Mouse (Mus musculus): ENCODE data around the gene Myl6b. TPM values are rescaled to one million over a fixed set of nuclear protein-coding genes. Genes with fewer than 3 reads are reported as not detected.
A peak's percentile ranks its signal among the peaks of the same experiment; 100 is the strongest.

The Myl6b gene
- polyA plus RNA-seq, 1 experiment, result 23.2 TPM

GRCm38 (mm10) chr10:128497134-128497737 lies 1.2 kb downstream of the Myl6b start:
- Histone ChIP-seq H3K36me3 (ENCODE audit: control insufficient read depth, insufficient read depth, low read length) (no peaks in the 10 kb centered on the region), H3K27me3 (ENCODE audit: control insufficient read depth, insufficient read depth, low read length) (no peaks in the 10 kb centered on the region), H3K4me1 (ENCODE audit: control insufficient read depth, insufficient read depth, low read length) (peaks cover 31% of the 10 kb centered on the region), H3K27ac (ENCODE audit: control insufficient read depth, insufficient read depth, low read depth, low read length) (peak overlapping the region; percentile 47; the same call in 1 of the 2 replicates), H3K4me3 (ENCODE audit: control insufficient read depth, low read depth, low read length) (no peak overlapping the region; the same call in 1 of the 2 replicates)
- TF ChIP-seq POLR2A (IDR thresholded peaks at IDR 0.05; ENCODE audit: control insufficient read depth, low read depth, low read length) (no peak), CTCF (IDR thresholded peaks at IDR 0.05; ENCODE audit: control insufficient read depth, insufficient read depth, insufficient replicate concordance, low read depth, low read length) (no peak)

GRCm38 (mm10) chr10:128496509-128497077 lies 1.9 kb downstream of the Myl6b start:
- no peak for TF ChIP-seq POLR2A (IDR thresholded peaks at IDR 0.05; ENCODE audit: control insufficient read depth, low read depth, low read length)
- no peak for TF ChIP-seq CTCF (IDR thresholded peaks at IDR 0.05; ENCODE audit: control insufficient read depth, insufficient read depth, insufficient replicate concordance, low read depth, low read length)
- Histone ChIP-seq H3K27me3 (ENCODE audit: control insufficient read depth, insufficient read depth, low read length) (no peaks in the 10 kb centered on the region), H3K4me1 (ENCODE audit: control insufficient read depth, insufficient read depth, low read length) (peaks cover 29% of the 10 kb centered on the region), H3K36me3 (ENCODE audit: control insufficient read depth, insufficient read depth, low read length) (no peaks in the 10 kb centered on the region), H3K27ac (ENCODE audit: control insufficient read depth, insufficient read depth, low read depth, low read length) (peak overlapping the region; percentile 47), H3K4me3 (ENCODE audit: control insufficient read depth, low read depth, low read length) (no peak overlapping the region)

- Histone ChIP-seq H3K36me3 (ENCODE audit: control insufficient read depth, insufficient read depth, low read length) (no peaks in the 10 kb centered on the region), H3K27ac (ENCODE audit: control insufficient read depth, insufficient read depth, low read depth, low read length) (0 out of 2 replicates have a peak overlapping the region, but pooled peaks have one; percentile 21), H3K27me3 (ENCODE audit: control insufficient read depth, insufficient read depth, low read length) (no peaks in the 10 kb centered on the region), H3K4me3 (ENCODE audit: control insufficient read depth, low read depth, low read length) (no peak overlapping the region), H3K4me1 (ENCODE audit: control insufficient read depth, insufficient read depth, low read length) (peaks cover 29% of the 10 kb centered on the region)
- TF ChIP-seq CTCF (IDR thresholded peaks at IDR 0.05; ENCODE audit: control insufficient read depth, insufficient read depth, insufficient replicate concordance, low read depth, low read length), result no peak
- TF ChIP-seq POLR2A (IDR thresholded peaks at IDR 0.05; ENCODE audit: control insufficient read depth, low read depth, low read length), result no peak
Measured at GRCm38 (mm10) chr10:128495903-128496302, 2.6 kb downstream of the Myl6b start.

- H3K27ac ChIP-seq (ENCODE audit: control insufficient read depth, insufficient read depth, low read depth, low read length), result no peak overlapping the region
- peak overlapping the region; percentile 94 for H3K4me3 ChIP-seq (ENCODE audit: control insufficient read depth, low read depth, low read length)
- H3K27me3 ChIP-seq (ENCODE audit: control insufficient read depth, insufficient read depth, low read length), result no peaks in the 10 kb centered on the region
- H3K36me3 ChIP-seq (ENCODE audit: control insufficient read depth, insufficient read depth, low read length), result no peaks in the 10 kb centered on the region
- H3K4me1 ChIP-seq (ENCODE audit: control insufficient read depth, insufficient read depth, low read length), result peaks cover 29% of the 10 kb centered on the region
- TF ChIP-seq CTCF (IDR thresholded peaks at IDR 0.05; ENCODE audit: control insufficient read depth, insufficient read depth, insufficient replicate concordance, low read depth, low read length) (no peak), POLR2A (IDR thresholded peaks at IDR 0.05; ENCODE audit: control insufficient read depth, low read depth, low read length) (no peak)
Measured at GRCm38 (mm10) chr10:128495270-128495669, 3.2 kb downstream of the Myl6b start.

- no peaks in the 10 kb centered on the region; the same call in 1 of the 2 replicates for H3K36me3 ChIP-seq (ENCODE audit: control insufficient read depth, insufficient read depth, low read length)
- TF ChIP-seq CTCF (IDR thresholded peaks at IDR 0.05; ENCODE audit: control insufficient read depth, insufficient read depth, insufficient replicate concordance, low read depth, low read length), result no peak
- TF ChIP-seq POLR2A (IDR thresholded peaks at IDR 0.05; ENCODE audit: control insufficient read depth, low read depth, low read length), result no peak
- H3K27ac ChIP-seq (ENCODE audit: control insufficient read depth, insufficient read depth, low read depth, low read length), result peak overlapping the region; percentile 81
- peak overlapping the region; percentile 94 for H3K4me3 ChIP-seq (ENCODE audit: control insufficient read depth, low read depth, low read length)
- H3K4me1 ChIP-seq (ENCODE audit: control insufficient read depth, insufficient read depth, low read length), result peaks cover 29% of the 10 kb centered on the region
- no peaks in the 10 kb centered on the region for H3K27me3 ChIP-seq (ENCODE audit: control insufficient read depth, insufficient read depth, low read length)
Measured at GRCm38 (mm10) chr10:128494667-128495245, 3.7 kb downstream of the Myl6b start.

GRCm38 (mm10) chr10:128493695-128494666 lies 4.5 kb downstream of the Myl6b start, which contains the start of gene Myl6:
Gene Myl6, minus strand, starts transcription at chr10:128494145.
- Histone ChIP-seq H3K36me3 (ENCODE audit: control insufficient read depth, insufficient read depth, low read length) (no peaks in the 10 kb centered on the region; the same call in 1 of the 2 replicates), H3K4me1 (ENCODE audit: control insufficient read depth, insufficient read depth, low read length) (peaks cover 25% of the 10 kb centered on the region), H3K27ac (ENCODE audit: control insufficient read depth, insufficient read depth, low read depth, low read length) (peak within 1 kb of the TSS; percentile 91), H3K4me3 (ENCODE audit: control insufficient read depth, low read depth, low read length) (peak within 1 kb of the TSS; percentile 94), H3K27me3 (ENCODE audit: control insufficient read depth, insufficient read depth, low read length) (no peaks in the 10 kb centered on the region)
- TF ChIP-seq POLR2A (IDR thresholded peaks at IDR 0.05; ENCODE audit: control insufficient read depth, low read depth, low read length) (peak; percentile 98), CTCF (IDR thresholded peaks at IDR 0.05; ENCODE audit: control insufficient read depth, insufficient read depth, insufficient replicate concordance, low read depth, low read length) (peak; percentile 63)
